Mouse (Mus musculus) brain, embryonic 14.5 days (tissue): Measurements from ENCODE around the gene Fbxl20.

ENCODE experiments used
- CTCF ChIP-seq: fragments of 200-500 bp; IDR thresholded peaks from 2 replicates; pipeline ENCODE4 v1.5.1; 2012; ENCODE audit warnings: inconsistent platforms, mild to moderate bottlenecking, moderate library complexity, borderline replicate concordance; ENCODE audit not compliant: insufficient read depth, insufficient read length; ENCODE audit errors: extremely low read depth
- POLR2A ChIP-seq: fragments of 200-500 bp; IDR thresholded peaks from 2 replicates; pipeline ENCODE4 v1.6.1; 2012; ENCODE audit warnings: mild to moderate bottlenecking, inconsistent platforms, borderline replicate concordance; ENCODE audit not compliant: poor library complexity, insufficient read depth, insufficient read length, severe bottlenecking; ENCODE audit errors: extremely low read depth

DNA sequence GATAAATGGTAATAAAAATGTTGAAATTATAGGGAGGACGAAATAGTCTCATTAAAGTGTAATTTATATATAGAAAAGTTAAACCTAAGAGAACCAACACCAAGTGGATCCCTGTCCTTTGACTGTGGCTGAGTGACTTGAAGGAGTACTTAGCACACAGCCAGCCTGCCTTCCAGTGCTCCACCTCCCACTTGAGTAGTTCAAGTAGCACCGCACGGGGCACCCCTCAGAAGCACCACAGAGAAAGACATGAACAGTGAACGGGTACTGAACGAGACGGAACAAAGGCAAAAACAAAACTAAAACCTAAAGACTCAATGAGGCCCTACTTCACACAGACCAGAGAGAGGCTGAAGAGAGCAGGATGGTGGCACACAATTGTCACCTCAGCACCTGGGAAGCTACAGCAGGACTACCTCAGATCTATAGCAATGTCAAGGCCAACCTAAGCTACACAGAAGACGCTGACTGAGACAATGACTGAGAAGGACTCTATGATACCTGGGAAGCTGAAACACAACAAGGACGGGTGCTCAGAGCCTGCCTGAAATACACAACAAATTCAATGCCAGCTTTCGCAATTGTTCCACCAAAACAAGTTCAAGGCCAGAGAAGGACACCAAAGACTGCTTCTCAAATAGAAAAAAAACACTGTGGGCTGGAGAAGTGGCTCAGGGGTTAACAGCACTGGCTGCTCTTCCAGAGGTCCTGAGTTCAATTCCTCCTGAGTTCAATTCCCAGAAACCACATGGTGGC, 37.6 kb upstream of the Fbxl20 start:
- TF ChIP-seq CTCF (no peak), POLR2A (no peak)
